Mouse (Mus musculus): ENCODE results near the gene Glp1r. TPM values are rescaled to one million over a fixed set of nuclear protein-coding genes. Genes with fewer than 3 reads are reported as not detected.

The Glp1r gene
- polyA plus RNA-seq, 1 experiment from 2014 or later: 0.08 TPM

GRCm38 (mm10) chr17:30880391-30880790, 21.2 kb upstream of the Glp1r start:
- no peaks in the 10 kb centered on the region for H3K27me3 ChIP-seq
- no peak overlapping the region for H3K4me2 ChIP-seq (replicated peaks)
- H3K4me1 ChIP-seq: peaks cover 11% of the 10 kb centered on the region; the same call in 1 of the 2 replicates
- no peaks in the 10 kb centered on the region for H3K9me3 ChIP-seq
- no peak overlapping the region for H3K9ac ChIP-seq (replicated peaks)
- ATAC-seq (replicated peaks): no peak
- no peak overlapping the region for H3K27ac ChIP-seq (replicated peaks)
- 86% methylated on average over 3 of the region's 3 CpGs for WGBS
- no peak overlapping the region for H3K4me3 ChIP-seq
- no peaks in the 10 kb centered on the region for H3K36me3 ChIP-seq

GRCm38 (mm10) chr17:30881001-30881400, 20.6 kb upstream of the Glp1r start:
- Histone ChIP-seq H3K4me3 (no peak overlapping the region), H3K9me3 (no peaks in the 10 kb centered on the region), H3K27me3 (no peaks in the 10 kb centered on the region), H3K9ac (replicated peaks) (no peak overlapping the region), H3K36me3 (no peaks in the 10 kb centered on the region), H3K4me2 (replicated peaks) (no peak overlapping the region), H3K27ac (replicated peaks) (no peak overlapping the region), H3K4me1 (peaks cover 11% of the 10 kb centered on the region; the same call in 1 of the 2 replicates)
- 67% methylated on average over 2 of the region's 2 CpGs for WGBS
- ATAC-seq (replicated peaks): no peak

DNA sequence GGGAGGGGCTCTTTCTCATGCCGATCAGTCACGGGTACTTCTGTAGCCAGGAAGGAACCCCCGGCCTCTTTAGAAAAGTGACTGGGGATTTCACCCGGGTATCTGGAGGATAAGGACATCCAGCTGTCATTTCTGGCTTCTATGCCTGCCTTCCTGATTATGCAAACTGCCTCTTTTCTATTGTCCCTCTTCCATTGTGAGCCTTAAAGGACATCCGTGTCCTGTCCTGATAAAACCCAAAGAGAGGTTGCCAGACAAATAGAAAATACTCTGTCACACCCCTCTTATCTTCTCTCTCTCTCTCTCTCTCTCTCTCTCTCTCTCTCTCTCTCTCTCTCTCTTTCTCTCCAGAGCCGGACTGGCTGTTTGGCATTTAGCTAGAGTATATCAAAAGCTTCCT, 19.4 kb upstream of the Glp1r start:
- 5% methylated on average over 6 of the region's 6 CpGs for WGBS
- no peak for ATAC-seq (replicated peaks)

DNA sequence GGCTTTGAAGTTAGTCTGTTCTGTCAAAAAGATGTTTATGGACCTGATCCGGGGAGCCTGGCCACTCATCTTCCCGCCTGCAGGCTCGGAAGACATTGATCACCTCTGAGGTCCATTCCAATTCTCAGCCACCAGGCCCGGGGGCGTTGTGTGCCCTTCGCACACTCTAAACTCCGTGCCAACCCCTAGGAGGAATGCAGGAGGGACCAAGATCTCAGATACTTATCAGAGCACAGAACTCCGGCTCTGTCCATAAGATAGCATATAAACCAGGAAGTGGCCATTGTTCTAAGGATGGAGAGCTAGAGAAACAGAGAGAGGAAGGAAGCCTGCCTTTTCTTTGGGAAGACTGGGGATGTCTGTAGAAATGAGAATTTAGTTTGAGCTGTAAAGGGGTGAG, 18.1 kb upstream of the Glp1r start:
- no peak overlapping the region for H3K4me2 ChIP-seq (replicated peaks)
- no peaks in the 10 kb centered on the region for H3K36me3 ChIP-seq
- 92% methylated on average over 8 of the region's 8 CpGs for WGBS
- no peaks in the 10 kb centered on the region for H3K9me3 ChIP-seq
- H3K27ac ChIP-seq (replicated peaks): no peak overlapping the region
- H3K27me3 ChIP-seq: no peaks in the 10 kb centered on the region
- H3K9ac ChIP-seq (replicated peaks): no peak overlapping the region
- peaks cover 8% of the 10 kb centered on the region; the same call in 1 of the 2 replicates for H3K4me1 ChIP-seq
- H3K4me3 ChIP-seq: no peak overlapping the region
- no peak for ATAC-seq (replicated peaks)

More for the DNA sequence above, 19.4 kb upstream of the Glp1r start:
- Histone ChIP-seq H3K9me3 (no peaks in the 10 kb centered on the region), H3K4me3 (no peak overlapping the region), H3K27me3 (no peaks in the 10 kb centered on the region), H3K36me3 (no peaks in the 10 kb centered on the region), H3K9ac (replicated peaks) (no peak overlapping the region), H3K4me1 (peaks cover 11% of the 10 kb centered on the region; the same call in 1 of the 2 replicates), H3K4me2 (replicated peaks) (no peak overlapping the region), H3K27ac (replicated peaks) (0 out of 2 replicates have a peak overlapping the region, but pooled peaks have one; percentile 31)

- Histone ChIP-seq H3K9ac (replicated peaks) (no peak overlapping the region), H3K27me3 (no peaks in the 10 kb centered on the region), H3K4me2 (replicated peaks) (no peak overlapping the region), H3K27ac (replicated peaks) (no peak overlapping the region), H3K4me1 (no peaks in the 10 kb centered on the region), H3K9me3 (no peaks in the 10 kb centered on the region), H3K4me3 (no peak overlapping the region), H3K36me3 (no peaks in the 10 kb centered on the region)
- no peak for ATAC-seq (replicated peaks)
- WGBS: 61% methylated on average over 1 of the region's 1 CpGs
Observed at GRCm38 (mm10) chr17:30892086-30892485, 9.5 kb upstream of the Glp1r start.

DNA sequence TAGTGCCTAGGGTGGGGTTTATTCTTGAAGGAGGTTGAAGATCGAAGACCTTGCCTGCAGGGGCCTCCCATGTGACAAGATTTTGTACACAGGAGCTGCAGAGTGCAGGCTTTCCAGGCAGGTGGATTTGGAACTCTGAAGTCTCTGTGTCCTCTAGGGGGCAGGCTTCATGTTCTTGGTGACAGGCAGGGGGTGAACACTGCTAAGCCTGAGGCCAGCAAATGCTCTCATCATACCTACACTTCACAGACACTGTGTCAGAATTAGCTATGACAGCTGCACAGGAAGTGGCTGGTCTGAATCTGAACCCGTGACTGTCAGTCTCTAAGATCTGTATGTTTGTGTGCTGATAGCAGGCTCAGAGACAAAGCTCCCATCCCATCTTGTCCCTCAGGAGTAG, 8.9 kb upstream of the Glp1r start:
- H3K4me1 ChIP-seq: no peaks in the 10 kb centered on the region
- H3K27me3 ChIP-seq: no peaks in the 10 kb centered on the region
- H3K4me2 ChIP-seq (replicated peaks): no peak overlapping the region
- 41% methylated on average over 2 of the region's 2 CpGs for WGBS
- H3K36me3 ChIP-seq: no peaks in the 10 kb centered on the region
- no peaks in the 10 kb centered on the region for H3K9me3 ChIP-seq
- no peak overlapping the region for H3K27ac ChIP-seq (replicated peaks)
- H3K4me3 ChIP-seq: no peak overlapping the region
- no peak overlapping the region for H3K9ac ChIP-seq (replicated peaks)
- ATAC-seq (replicated peaks): no peak

GRCm38 (mm10) chr17:30897075-30897474, 4.5 kb upstream of the Glp1r start:
- Histone ChIP-seq H3K4me2 (replicated peaks) (no peak overlapping the region), H3K9ac (replicated peaks) (no peak overlapping the region), H3K4me3 (no peak overlapping the region), H3K4me1 (peaks cover 8% of the 10 kb centered on the region), H3K36me3 (no peaks in the 10 kb centered on the region), H3K27ac (replicated peaks) (no peak overlapping the region), H3K9me3 (no peaks in the 10 kb centered on the region), H3K27me3 (peaks cover 16% of the 10 kb centered on the region; the same call in 1 of the 2 replicates)
- no peak for ATAC-seq (replicated peaks)
- 7% methylated on average over 2 of the region's 2 CpGs for WGBS

- Histone ChIP-seq H3K4me1 (peaks cover 8% of the 10 kb centered on the region), H3K9ac (replicated peaks) (no peak overlapping the region), H3K36me3 (no peaks in the 10 kb centered on the region), H3K4me2 (replicated peaks) (no peak overlapping the region), H3K9me3 (no peaks in the 10 kb centered on the region), H3K27ac (replicated peaks) (no peak overlapping the region), H3K4me3 (no peak overlapping the region), H3K27me3 (peaks cover 17% of the 10 kb centered on the region; the same call in 1 of the 2 replicates)
- ATAC-seq (replicated peaks): no peak
- 81% methylated on average over 2 of the region's 2 CpGs for WGBS
Observed at GRCm38 (mm10) chr17:30904096-30904495, 2.5 kb downstream of the Glp1r start.

GRCm38 (mm10) chr17:30907577-30907976, 6.0 kb downstream of the Glp1r start:
- 79% methylated on average over 4 of the region's 4 CpGs for WGBS
- ATAC-seq (replicated peaks): no peak
- no peak overlapping the region for H3K9ac ChIP-seq (replicated peaks)

GRCm38 (mm10) chr17:30910866-30911731, 9.5 kb downstream of the Glp1r start:
- H3K4me1 ChIP-seq: peaks cover 16% of the 10 kb centered on the region
- H3K9ac ChIP-seq (replicated peaks): no peak overlapping the region
- H3K4me2 ChIP-seq (replicated peaks): no peak overlapping the region
- no peaks in the 10 kb centered on the region for H3K27me3 ChIP-seq
- H3K4me3 ChIP-seq: no peak overlapping the region
- no peak for ATAC-seq (replicated peaks)
- no peaks in the 10 kb centered on the region for H3K9me3 ChIP-seq
- no peak overlapping the region for H3K27ac ChIP-seq (replicated peaks)
- 66% methylated on average over 27 of the region's 27 CpGs for WGBS
- no peaks in the 10 kb centered on the region for H3K36me3 ChIP-seq

More at GRCm38 (mm10) chr17:30907577-30907976, 6.0 kb downstream of the Glp1r start:
- Histone ChIP-seq H3K4me3 (no peak overlapping the region), H3K4me1 (peaks cover 16% of the 10 kb centered on the region), H3K36me3 (no peaks in the 10 kb centered on the region), H3K4me2 (replicated peaks) (no peak overlapping the region), H3K27me3 (no peaks in the 10 kb centered on the region), H3K27ac (replicated peaks) (no peak overlapping the region), H3K9me3 (no peaks in the 10 kb centered on the region)

DNA sequence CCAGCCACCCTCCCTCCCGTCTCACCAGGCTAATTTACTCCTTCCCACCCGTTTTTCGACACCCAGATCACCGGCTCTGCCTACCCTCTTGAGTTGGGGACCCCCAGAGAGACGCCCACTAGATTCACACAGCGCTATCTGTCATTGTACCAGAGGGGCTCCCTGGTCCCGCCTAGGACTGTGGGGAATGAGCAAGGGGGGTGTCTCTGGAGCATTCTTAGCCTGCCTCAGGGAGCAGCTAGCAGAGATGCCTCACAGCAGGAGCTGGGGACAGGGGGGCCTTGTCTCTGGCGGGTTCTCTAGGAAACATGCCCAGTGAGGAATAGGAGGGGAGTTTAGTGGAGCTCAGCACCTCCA, 10.1 kb downstream of the Glp1r start:
- Histone ChIP-seq H3K9me3 (no peaks in the 10 kb centered on the region), H3K4me2 (replicated peaks) (no peak overlapping the region), H3K9ac (replicated peaks) (no peak overlapping the region), H3K27me3 (no peaks in the 10 kb centered on the region), H3K4me1 (peaks cover 16% of the 10 kb centered on the region), H3K4me3 (no peak overlapping the region), H3K36me3 (no peaks in the 10 kb centered on the region), H3K27ac (replicated peaks) (no peak overlapping the region)
- no peak for ATAC-seq (replicated peaks)
- WGBS: 41% methylated on average over 8 of the region's 8 CpGs

DNA sequence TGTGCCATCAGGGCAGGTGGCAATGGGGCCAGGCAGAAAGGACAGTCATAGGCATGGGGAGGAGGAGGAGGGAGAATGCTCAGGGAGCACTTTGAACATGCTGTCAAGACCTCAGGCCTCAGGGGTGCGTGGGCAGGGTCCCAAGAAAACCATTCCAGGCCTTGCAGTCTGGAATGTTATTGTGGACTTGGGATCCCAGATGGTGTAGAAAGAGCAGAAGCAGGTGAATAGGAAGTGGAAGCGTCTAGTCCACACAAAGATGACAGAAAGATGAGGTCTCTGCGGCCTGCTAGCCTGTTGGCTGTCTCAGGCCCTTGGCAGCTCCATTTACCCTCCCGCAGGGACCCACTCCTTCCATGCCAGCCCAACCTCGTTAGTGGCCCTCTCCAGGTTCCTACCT, 10.9 kb downstream of the Glp1r start:
- no peaks in the 10 kb centered on the region for H3K9me3 ChIP-seq
- H3K27me3 ChIP-seq: no peaks in the 10 kb centered on the region
- H3K4me2 ChIP-seq (replicated peaks): no peak overlapping the region
- no peak overlapping the region for H3K4me3 ChIP-seq
- H3K36me3 ChIP-seq: no peaks in the 10 kb centered on the region
- no peak overlapping the region for H3K9ac ChIP-seq (replicated peaks)
- H3K27ac ChIP-seq (replicated peaks): no peak overlapping the region
- 64% methylated on average over 5 of the region's 5 CpGs for WGBS
- H3K4me1 ChIP-seq: peaks cover 16% of the 10 kb centered on the region
- no peak for ATAC-seq (replicated peaks)

DNA sequence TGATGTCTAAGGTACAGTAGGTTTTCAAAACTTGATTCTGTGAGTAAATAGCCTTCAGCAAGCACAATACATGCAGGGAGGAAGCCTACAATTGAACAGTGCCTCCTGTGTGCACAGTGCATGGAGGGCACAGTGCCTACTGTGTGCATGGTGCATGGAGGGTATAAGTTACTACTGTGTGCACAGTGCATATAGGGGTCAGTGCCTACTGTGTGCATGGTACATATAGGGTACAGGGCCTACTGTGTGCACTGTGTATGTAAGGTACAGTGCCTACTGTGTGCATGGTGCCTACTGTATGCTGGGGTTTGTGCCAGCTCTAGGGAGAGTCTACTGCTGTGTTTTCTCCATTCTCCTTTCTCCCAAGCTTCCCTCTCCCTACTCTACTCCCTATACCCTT, 12.6 kb downstream of the Glp1r start:
- Histone ChIP-seq H3K9me3 (no peaks in the 10 kb centered on the region), H3K27ac (replicated peaks) (no peak overlapping the region), H3K27me3 (no peaks in the 10 kb centered on the region), H3K4me2 (replicated peaks) (no peak overlapping the region), H3K9ac (replicated peaks) (no peak overlapping the region), H3K4me1 (peaks cover 16% of the 10 kb centered on the region), H3K36me3 (no peaks in the 10 kb centered on the region), H3K4me3 (no peak overlapping the region)
- ATAC-seq (replicated peaks): no peak

Data from forebrain, embryonic 15.5 days (tissue).